Mouse (Mus musculus) heart, embryonic 14.5 days (tissue): ENCODE results near the gene Camta1. TPM values are rescaled to one million over a fixed set of nuclear protein-coding genes. Genes with fewer than 3 reads are reported as not detected.

Experiments
- ATAC-seq: fragments of 200-750 bp; cut with Nextera tagmentation; 2 replicates; pipeline ENCODE4 v1.8.0; 2017; ENCODE audit warnings: low read depth, moderate TSS enrichment; ENCODE audit not compliant: insufficient number of reproducible peaks, insufficient read depth, low FRiP score
- H3K27ac ChIP-seq, 2 experiments: fragments of 200-500 bp in 1 of 2; fragments of 300-500 bp in 1 of 2; sonication (generic) in 1 of 2; replicated peaks in 1 of 2; 2 replicates each; pipeline ENCODE4 v1.5.1; 2012 to 2014; ENCODE audit warnings: low read depth in 2 of 2, low read length in 2 of 2, control low read depth in 1 of 2, mild to moderate bottlenecking in 1 of 2, mixed read lengths in 1 of 2; ENCODE audit not compliant: control insufficient read depth in 1 of 2, insufficient read depth in 1 of 2
- H3K27me3 ChIP-seq: fragments of 300-500 bp; sonication (generic); 2 replicates; pipeline ENCODE4 v1.6.1; 2014; ENCODE audit warnings: mild to moderate bottlenecking, low read length, control low read depth; ENCODE audit not compliant: control insufficient read depth, insufficient read depth
- H3K36me3 ChIP-seq: fragments of 300-500 bp; sonication (generic); 2 replicates; pipeline ENCODE4 v1.6.1; 2014; ENCODE audit warnings: mild to moderate bottlenecking, control low read depth, low read length, mixed read lengths; ENCODE audit not compliant: control insufficient read depth, insufficient read depth
- H3K4me1 ChIP-seq, 2 experiments: fragments of 200-500 bp in 1 of 2; fragments of 300-500 bp in 1 of 2; sonication (generic) in 1 of 2; 2 replicates each; pipeline ENCODE4 v1.6.1; 2012 to 2014; ENCODE audit warnings: low read length in 2 of 2, control low read depth in 1 of 2, mixed read lengths in 1 of 2; ENCODE audit not compliant: control insufficient read depth in 2 of 2, insufficient read depth in 2 of 2
- H3K4me2 ChIP-seq: fragments of 300-500 bp; sonication (generic); 2 replicates; pipeline ENCODE4 v1.6.1; 2014; ENCODE audit warnings: mild to moderate bottlenecking, low read length
- H3K4me3 ChIP-seq, 2 experiments: fragments of 200-500 bp in 1 of 2; fragments of 300-500 bp in 1 of 2; sonication (generic) in 1 of 2; 2 replicates each; pipeline ENCODE4 v1.5.1; 2012 to 2014; ENCODE audit warnings: low read length in 2 of 2, mild to moderate bottlenecking in 2 of 2, control low read depth in 1 of 2, low read depth in 1 of 2, moderate library complexity in 1 of 2; ENCODE audit not compliant: control insufficient read depth in 1 of 2, insufficient read depth in 1 of 2
- H3K9ac ChIP-seq: fragments of 300-500 bp; sonication (generic); 2 replicates; pipeline ENCODE4 v1.6.1; 2014; ENCODE audit warnings: mild to moderate bottlenecking, low read length
- H3K9me3 ChIP-seq: fragments of 300-500 bp; sonication (generic); 2 replicates; pipeline ENCODE4 v1.6.1; 2016; ENCODE audit warnings: low read length, control low read depth; ENCODE audit not compliant: control insufficient read depth
- WGBS: fragments of 180-500 bp; shearing (Covaris S2); extraction: QIAGEN DNeasy Blood & Tissue Kit; methylation state at CpG from one replicate; pipeline ENCODE4 v1.1.7; 2014; 5-methylcytosine and 5-hydroxymethylcytosine counted together
- polyA plus RNA-seq: library from polyadenylated mRNA; unstranded; fragments of >200 nt; fragmentation: Nextera tagmentation; extraction: Ambion mirVana; gene quantifications from 2 replicates; pipeline ENCODE4 v1.2.1, GENCODE M21; 2014

Gene Camta1
- polyA plus RNA-seq, 1 experiment from 2014 or later: 150 TPM

DNA sequence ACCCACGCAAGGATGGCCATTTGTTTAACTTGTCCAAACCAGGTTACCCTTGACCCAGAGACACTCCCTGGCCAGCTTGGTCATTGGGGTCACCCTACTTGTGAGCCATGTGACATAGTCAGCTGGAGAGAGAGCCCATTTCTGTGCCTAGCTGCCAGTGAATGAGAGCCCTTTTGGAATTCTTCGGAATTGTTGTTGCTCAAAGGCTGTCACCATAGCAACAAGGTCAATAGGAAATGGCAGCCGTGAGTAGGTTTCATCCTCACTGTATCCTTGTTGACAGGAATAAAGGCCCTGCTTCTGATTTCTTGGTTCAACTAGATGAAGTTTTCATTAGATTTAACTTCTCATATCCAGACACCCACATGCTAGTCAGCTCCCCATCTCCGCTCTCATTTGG, 707.4 kb downstream of the Camta1 start:
- no peak overlapping the region for H3K9ac ChIP-seq
- no peak overlapping the region for H3K27ac ChIP-seq
- no peak overlapping the region for H3K4me2 ChIP-seq
- 55% methylated on average over 4 of the region's 4 CpGs for WGBS
- no peaks in the 10 kb centered on the region; a peak in 1 of 4 replicates for H3K4me1 ChIP-seq
- H3K9me3 ChIP-seq: no peaks in the 10 kb centered on the region
- 0 out of 2 replicates have a peak, but pooled peaks cover 4% of the 10 kb centered on the region for H3K27me3 ChIP-seq
- no peak for ATAC-seq
- no peaks in the 10 kb centered on the region for H3K36me3 ChIP-seq
- H3K4me3 ChIP-seq: no peak overlapping the region

DNA sequence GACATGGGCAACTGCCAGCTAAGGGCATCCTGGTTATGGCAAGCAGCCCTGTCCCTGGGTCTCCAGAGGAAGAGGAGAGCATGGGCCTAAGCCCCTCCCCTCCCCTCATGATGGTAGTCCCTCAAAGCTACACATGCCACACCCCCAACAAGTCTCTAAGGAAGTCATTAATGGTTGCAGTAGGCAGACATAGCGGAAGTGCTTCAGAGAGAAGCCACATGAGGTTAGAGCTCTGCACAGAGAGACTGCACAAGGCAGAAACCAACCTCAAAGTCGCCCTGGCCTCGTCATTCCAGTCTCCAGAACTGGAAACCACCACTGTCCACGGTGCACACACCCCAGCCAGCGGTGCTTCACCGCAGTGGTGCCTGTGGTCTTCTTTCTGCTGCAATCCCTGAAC, 709.7 kb downstream of the Camta1 start:
- ATAC-seq: no peak
- 80% methylated on average over 6 of the region's 6 CpGs for WGBS
- Histone ChIP-seq H3K4me3 (no peak overlapping the region), H3K36me3 (no peaks in the 10 kb centered on the region), H3K4me2 (no peak overlapping the region), H3K9ac (no peak overlapping the region), H3K9me3 (no peaks in the 10 kb centered on the region), H3K4me1 (peaks cover 0 to 2% of the 10 kb centered on the region in 2 experiments; a peak in 1 of 4 replicates), H3K27ac (no peak overlapping the region), H3K27me3 (no peaks in the 10 kb centered on the region)

DNA sequence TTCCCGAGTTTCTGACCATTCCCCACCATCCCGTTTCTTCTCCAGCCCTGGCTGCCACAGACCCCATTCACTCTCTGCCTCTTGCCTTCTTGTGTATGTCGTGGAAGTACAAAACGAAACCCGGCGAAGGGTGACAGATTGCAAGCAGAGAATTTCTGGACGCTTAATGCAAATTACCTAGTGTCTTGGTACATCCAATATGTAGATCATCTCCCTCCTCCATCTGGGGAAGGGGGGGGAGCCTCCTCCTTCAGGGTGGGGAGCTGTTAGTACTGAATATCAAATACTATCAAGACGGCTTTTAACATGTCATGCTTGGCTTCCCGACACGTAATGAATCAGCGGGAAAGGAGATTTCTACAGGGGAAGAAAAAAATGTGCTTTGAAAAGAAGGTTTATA, 710.8 kb downstream of the Camta1 start:
- Histone ChIP-seq H3K4me3 (no peak overlapping the region), H3K9me3 (no peaks in the 10 kb centered on the region), H3K4me1 (peaks cover 0 to 2% of the 10 kb centered on the region in 2 experiments; a peak in 1 of 4 replicates), H3K27ac (no peak overlapping the region), H3K9ac (no peak overlapping the region), H3K36me3 (no peaks in the 10 kb centered on the region), H3K4me2 (no peak overlapping the region), H3K27me3 (no peaks in the 10 kb centered on the region)
- 75% methylated on average over 11 of the region's 11 CpGs for WGBS
- no peak for ATAC-seq

DNA sequence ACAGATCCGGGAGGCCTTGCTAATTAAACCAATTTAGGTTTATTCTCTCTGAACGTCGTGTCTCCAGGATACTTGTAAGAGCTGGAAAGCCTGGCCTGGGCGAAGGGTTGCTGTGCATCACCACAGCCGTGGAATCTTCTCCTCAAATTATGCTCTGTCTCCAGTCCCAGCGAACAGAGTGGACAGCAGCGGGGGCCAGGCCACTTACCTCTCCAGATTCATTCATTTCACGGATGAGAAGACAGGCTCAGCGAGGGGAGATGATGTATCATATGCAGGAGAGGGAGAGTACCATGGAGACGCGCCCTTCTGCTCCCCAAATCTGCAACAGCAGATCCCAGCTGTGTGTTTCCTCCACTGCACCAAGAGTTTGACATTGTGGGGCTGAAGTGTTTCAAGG, 711.6 kb downstream of the Camta1 start:
- no peak overlapping the region for H3K9ac ChIP-seq
- 79% methylated on average over 11 of the region's 11 CpGs for WGBS

DNA sequence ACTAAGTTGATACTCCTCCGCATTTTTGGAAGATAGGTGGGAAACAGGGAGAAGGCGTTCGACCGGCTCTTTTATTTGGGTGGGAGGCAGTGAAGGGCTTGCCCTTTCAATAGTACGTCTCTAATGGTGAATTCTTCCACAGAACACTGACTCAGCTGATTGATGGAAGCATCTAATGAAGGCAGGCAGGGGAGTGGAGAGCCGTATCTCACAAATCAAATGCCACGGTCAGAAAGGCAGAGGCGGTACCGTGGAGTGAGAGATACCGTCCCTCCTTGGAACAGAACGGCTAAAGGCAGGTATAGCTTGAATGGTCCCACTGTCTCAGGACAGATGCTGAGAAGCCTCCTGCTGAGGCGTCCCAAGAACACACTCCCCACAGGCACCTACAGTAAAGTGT, 714.1 kb downstream of the Camta1 start:
- no peaks in the 10 kb centered on the region for H3K27me3 ChIP-seq
- no peaks in the 10 kb centered on the region for H3K36me3 ChIP-seq
- no peak overlapping the region for H3K4me2 ChIP-seq
- no peak for ATAC-seq
- H3K4me3 ChIP-seq: no peak overlapping the region
- peaks cover 0 to 2% of the 10 kb centered on the region in 2 experiments; a peak in 1 of 4 replicates for H3K4me1 ChIP-seq
- no peak overlapping the region for H3K9ac ChIP-seq
- H3K27ac ChIP-seq: no peak overlapping the region
- WGBS: 58% methylated on average over 12 of the region's 12 CpGs
- peaks cover 9% of the 10 kb centered on the region for H3K9me3 ChIP-seq

More for the DNA sequence above, 711.6 kb downstream of the Camta1 start:
- no peak overlapping the region for H3K27ac ChIP-seq
- no peaks in the 10 kb centered on the region for H3K9me3 ChIP-seq
- no peaks in the 10 kb centered on the region for H3K36me3 ChIP-seq
- ATAC-seq: no peak
- peaks cover 0 to 2% of the 10 kb centered on the region in 2 experiments; a peak in 1 of 4 replicates for H3K4me1 ChIP-seq
- no peaks in the 10 kb centered on the region for H3K27me3 ChIP-seq
- H3K4me2 ChIP-seq: no peak overlapping the region
- H3K4me3 ChIP-seq: no peak overlapping the region

DNA sequence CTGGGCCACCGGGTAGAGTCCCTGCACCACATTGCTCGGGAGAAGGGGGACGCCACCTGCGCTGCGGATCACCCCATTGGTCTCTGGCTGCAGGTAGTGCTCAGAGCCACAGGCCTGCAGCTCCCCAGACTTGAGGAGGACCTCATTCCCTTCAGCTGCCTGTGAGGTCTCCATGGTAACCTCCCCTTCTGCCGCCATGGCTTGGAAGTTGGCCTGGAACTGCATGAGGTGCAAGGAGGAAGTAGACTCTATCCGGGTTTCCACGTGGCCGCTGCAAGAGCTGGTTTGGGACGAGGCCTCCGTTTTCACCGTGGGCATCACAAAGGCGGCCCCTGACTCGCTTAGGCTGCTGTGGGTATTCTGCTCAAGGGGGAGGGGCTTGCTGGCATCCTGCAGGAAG, 717.6 kb downstream of the Camta1 start:
- no peak for ATAC-seq
- Histone ChIP-seq H3K9ac (no peak overlapping the region), H3K4me1 (peaks cover 18 to 20% of the 10 kb centered on the region in 2 experiments), H3K9me3 (peaks cover 9% of the 10 kb centered on the region), H3K4me2 (no peak overlapping the region), H3K4me3 (no peak overlapping the region), H3K36me3 (no peaks in the 10 kb centered on the region), H3K27me3 (no peaks in the 10 kb centered on the region), H3K27ac (no peak overlapping the region)
- WGBS: 76% methylated on average over 14 of the region's 14 CpGs

DNA sequence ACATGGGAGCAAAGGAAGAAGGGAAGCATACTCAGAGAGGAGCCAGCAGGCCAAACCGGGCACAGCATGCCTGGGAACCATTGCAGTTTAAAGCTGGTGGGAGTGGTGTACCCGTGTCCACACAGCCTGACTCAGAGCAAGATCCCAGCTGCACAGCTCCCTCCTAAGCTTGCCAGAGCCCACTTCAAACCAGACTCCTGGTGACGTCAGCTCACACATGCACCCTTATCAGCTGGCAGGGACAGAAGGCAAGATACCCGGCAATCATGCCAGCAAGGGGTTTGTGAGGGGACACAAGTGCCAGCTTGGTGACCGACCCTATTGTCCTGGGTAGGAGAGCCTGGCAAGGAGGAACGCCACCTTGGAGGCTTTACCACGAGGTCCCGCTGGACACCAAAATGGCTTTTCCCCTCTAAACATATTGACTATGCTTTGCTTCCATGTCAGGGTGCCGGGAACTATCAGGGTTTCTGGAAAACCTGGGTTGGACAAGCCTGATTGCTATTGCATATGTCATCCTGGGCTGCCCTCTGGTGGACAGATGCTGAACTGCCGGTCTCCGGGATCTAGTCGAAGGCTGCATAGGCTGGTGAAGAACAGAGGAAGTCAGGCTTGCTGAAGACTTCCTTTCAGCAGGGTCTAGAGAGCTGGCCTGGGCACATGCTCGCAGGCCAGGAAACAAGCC, 720.3 kb downstream of the Camta1 start:
- peaks cover 9% of the 10 kb centered on the region for H3K9me3 ChIP-seq
- H3K4me1 ChIP-seq: peaks cover 32 to 36% of the 10 kb centered on the region in 2 experiments
- no peaks in the 10 kb centered on the region for H3K27me3 ChIP-seq
- no peaks in the 10 kb centered on the region for H3K36me3 ChIP-seq
- H3K9ac ChIP-seq: peak overlapping the region; percentile 49
- H3K4me2 ChIP-seq: peak overlapping the region; percentile 62
- H3K27ac ChIP-seq: peak overlapping the region; percentile 80 to 90
- 3% methylated on average over 13 of the region's 13 CpGs for WGBS
- peak overlapping the region; percentile 15 to 39 for H3K4me3 ChIP-seq
- peak; percentile 72 for ATAC-seq
